Mouse (Mus musculus) right cerebral cortex, postnatal 36 days (tissue): ENCODE data around the gene Milr1.
"Not testable (repeated sequence)": the region's sequence is repeated elsewhere in the genome, so short reads cannot be mapped to it uniquely, and the experiment has no call there.

ENCODE experiments used
- DNase-seq, 2 experiments: peaks; one replicate each; pipeline ENCODE4 v3.0.0; 2022; ENCODE audit warnings: low spot score in 2 of 2, mixed read lengths in 1 of 2

The Milr1 gene

DNA sequence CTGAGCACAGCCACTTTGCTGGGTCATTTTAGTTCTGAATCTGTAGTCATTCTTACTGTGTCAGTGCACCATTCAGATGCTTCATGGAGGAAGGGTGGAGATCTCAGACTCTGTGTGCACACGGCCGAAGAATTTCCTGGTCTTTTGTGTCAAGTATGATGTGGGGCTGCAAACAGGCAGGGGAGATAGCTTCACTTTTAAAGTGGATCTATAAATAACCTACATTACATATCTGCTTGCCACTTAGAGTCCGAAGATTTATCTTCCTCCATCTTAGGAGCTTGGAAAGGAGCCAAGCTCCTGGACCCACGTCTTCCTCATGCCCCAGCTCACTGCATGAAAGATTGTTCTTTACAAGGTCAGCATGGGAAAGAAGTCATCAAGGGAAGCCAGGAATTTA lies 20.3 kb upstream of the Milr1 start:
- DNase-seq = no peak

DNA sequence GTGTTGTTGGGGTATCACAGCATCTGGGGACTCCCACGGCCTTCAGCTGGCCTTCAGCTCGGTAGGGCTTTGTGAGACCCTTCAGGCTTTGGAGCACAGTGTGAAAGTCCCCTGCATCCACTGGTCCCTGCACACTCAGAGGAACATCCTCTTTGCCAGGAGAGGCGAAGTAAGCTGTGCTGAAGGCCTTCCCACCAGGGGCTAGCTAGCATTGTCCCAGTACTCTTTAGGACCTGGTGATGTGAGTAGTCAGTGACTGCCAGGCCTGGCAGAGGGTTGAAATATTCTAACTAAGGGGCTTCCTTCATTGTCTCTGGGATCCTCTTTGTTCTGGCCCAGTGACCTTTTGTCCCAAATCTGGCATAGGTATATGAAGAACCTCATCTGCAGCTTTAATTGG lies 14.4 kb upstream of the Milr1 start:
- DNase-seq = no peak

DNA sequence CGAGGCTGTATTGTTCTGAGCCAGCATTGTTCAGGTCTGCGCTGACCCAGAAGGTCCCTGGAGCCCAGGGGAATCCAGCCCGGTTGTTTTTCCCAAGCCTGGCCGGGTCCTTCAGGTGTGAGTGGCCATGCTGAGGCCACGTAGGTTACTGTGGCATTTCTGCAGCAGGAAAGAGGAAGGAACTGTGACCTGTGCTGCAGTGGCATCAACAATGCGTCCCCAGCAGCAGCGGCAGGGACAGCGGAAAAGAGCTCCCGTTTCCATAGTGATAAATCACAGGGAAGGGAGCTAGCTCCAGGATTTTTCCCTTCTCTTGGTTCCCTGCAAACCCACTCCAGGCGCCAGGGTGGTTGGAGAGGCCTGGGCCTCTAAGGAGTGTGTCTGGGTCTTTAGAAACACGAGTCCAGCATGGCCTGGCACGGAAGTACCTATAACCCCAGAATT lies 13.8 kb upstream of the Milr1 start:
- no peak for DNase-seq

DNA sequence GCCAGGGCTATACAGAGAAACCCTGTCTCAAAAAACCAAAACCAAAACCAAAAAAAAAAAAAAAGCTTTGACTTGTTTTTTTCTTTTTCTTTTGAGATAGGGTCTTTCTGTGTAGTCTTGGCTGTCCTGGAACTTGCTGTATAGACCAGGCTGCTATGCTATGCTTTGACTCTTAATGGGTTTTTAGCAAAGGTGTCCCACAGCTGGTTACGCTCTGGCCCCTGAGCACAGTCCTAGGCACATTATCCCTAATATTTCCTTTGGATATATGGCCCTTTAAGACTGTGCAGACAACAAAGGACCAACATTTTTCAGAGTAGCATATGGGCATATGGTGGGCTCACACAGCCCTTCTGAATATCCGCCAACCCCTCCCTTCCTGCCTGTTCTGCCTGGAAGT lies 11.9 kb upstream of the Milr1 start:
- DNase-seq = no peak

DNA sequence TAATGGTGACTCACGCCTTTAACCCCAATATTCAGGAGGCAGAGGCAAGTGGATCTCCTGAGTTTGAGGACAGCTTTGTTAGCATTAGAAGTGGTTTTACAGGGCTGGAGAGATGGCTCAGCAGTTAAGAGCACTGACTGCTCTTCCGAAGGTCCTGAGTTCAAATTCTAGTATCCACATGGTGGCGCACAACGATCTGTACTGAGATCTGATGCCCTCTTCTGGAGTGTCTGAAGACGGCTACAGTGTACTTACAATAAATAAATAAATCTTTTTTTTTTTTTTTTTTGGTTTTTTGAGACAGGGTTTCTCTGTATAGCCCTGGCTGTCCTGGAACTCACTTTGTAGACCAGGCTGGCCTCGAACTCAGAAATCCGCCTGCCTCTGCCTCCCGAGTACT lies 10.3 kb upstream of the Milr1 start:
- not testable (repeated sequence) for DNase-seq

DNA sequence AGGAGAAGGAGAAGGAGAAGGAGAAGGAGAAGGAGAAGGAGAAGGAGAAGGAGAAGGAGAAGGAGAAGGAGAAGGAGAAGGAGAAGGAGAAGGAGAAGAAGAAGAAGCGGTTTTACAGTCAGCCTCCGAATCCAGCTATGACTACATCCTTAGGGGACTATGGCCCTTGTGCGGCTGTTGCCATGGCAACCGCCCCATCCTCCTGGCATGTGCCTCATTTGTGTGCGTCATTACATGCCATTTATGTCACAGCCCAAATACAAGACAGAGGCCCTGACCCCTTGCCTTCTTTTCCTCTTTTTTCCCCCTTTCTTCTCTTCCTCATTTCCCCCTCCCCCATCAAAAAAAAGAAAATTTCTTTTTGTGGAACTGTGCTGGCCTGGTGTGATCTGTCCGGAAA lies 9.8 kb upstream of the Milr1 start:
- DNase-seq = no peak

DNA sequence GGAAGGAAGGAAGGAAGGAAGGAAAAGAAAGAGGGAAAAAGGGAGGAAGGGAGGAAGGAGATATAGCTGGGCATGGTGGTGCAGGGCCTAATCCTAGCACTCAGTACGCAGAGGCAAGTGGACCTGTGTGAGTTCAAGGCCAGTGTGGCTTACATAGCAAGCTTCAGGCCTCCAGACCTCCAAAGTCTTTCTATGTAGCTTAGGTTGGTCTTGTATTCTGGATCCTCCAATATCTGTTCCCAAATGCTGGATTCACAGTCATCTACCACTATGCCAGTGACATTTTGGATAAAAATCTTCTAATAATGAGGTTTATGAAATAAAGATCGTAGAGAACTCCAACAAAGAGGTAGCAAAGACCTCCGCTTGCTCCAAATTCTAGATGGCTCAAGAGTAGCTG lies 9.2 kb upstream of the Milr1 start:
- DNase-seq = no peak

DNA sequence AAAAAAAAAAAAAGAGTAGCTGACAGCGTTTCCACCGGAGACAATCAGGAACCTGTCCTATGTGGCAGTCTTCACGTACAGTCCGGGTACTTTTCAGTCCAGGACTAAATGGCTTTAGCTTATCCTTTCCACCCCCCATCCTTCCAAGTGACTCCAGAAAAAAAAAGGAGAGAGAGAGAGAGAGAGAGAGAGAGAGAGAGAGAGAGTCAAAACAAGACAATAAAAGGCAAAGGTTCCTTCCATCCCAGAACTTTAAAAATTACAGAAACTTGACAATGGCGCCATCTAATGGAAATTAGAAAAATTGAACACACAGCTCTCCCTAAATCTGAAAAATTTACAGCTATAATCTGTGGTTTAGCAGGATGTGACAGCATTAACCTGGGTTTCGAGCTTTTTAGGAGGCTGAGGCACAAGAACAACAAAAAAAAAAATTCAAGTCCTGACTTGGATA lies 8.6 kb upstream of the Milr1 start:
- DNase-seq = no peak

DNA sequence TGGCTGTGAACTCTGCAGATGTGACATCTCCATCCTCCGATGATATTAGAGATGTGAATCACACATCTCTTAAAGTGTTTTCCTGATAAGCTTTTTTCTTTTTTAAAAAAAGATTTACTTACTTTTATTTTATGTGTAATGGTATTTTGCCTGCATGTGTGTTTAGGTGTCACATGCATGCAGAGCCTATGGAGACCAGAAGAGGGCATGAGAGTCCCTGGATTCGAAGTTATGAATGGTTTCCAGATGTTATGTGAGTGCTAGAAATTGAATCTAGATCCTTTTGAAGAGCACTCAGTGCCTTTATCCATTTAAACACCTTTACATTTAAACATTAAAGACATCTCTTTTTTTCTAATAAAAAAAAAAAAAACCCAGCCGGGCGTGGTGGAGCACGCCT lies 6.1 kb upstream of the Milr1 start:
- no peak for DNase-seq

DNA sequence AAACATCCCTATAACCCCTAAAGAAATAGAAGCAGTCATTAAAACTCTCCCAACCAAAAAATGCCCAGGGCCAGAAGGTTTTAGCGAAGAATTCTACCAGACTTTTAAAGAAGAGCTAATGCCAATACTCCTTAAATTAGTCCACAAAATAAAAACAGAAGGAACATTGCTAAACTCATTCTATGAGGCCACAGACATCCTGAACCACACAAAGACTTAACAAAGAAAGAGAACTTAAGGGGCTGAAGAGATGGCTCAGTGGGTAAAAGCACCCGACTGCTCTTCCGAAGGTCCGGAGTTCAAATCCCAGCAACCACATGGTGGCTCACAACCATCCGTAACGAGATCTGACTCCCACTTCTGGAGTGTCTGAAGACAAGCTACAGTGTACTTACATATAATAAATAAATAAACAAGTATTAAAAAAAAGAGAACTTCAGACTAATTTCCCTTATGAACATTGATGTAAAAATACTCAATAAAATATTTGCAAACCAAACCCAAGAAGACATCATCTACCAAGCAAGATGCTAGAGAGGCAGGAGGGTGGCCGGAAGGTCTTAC lies 1.4 kb upstream of the Milr1 start:
- DNase-seq = not testable (repeated sequence)

DNA sequence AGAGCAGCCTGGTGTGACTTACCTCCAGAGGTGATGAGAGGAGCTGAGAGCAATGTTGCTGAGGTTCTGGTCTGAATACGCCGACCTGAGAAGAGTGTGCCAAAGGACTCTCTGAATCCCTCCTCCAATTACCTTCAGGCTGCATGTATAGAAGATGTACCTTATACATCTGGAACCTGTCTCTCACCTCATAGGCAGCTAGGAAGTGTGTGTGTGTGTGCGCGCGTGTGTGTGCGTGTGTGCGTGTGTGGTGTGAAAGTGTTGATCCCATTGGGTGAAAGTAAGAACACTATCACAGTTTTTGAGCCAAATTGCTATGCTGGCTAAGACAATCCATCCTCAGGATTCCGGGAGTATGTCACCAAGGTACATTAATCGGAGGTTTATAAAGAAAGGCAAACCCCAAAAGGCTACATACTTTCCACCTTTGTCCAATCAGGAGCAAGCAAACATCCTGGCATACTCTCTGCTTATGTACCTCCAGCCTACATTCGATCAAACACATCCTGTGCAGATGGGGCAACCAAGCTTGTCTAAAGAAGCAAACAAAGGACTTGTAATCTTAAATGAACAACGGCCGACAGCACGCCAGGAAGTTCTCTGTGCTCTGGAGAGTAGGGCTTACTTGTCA lies 790 bp upstream of the Milr1 start, which contains the start of gene Pecam1:
Pecam1 (minus strand) TSS at position 508 of the 631 bp plus-strand sequence.
- DNase-seq = no peak

DNA sequence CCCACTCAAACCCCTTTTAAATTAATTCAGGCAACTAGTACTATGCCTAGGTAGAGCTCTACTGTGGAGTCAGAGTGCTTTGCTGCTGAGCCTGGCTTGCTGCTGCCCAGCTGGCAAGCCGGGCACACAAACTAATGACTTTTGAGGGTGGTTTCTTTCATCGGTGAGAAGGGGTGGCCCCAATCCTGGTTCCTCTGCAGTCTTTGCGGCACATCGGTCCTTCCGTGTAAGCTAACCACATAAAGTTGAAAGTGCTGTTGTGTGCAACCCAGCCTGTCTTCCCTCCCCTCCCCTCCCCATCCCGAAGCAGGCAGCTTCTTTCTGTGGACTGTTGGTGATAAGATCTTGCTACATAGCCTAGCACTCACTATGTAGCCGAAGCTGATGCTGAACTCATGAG lies 1.1 kb downstream of the Milr1 start:
- DNase-seq = no peak

DNA sequence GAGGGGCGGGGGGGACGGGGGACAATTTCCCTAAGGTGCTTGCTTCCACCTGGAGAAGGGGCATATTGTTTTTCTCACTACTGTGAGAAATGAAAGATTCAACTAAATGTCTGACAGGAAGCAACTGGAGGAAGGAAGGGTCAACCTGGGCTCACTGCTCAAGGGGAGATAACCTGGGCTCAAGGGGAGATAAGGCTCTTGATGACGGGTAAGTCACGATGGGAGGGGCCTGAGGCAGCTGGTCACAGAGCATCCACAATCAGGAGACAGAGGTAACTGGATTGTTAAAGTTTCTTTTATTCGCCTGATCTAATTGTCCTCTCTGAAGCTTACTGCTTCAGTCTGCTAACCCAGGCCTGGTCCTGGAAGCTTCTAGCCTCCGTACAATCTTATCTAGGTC lies 2.3 kb downstream of the Milr1 start:
- no peak for DNase-seq

DNA sequence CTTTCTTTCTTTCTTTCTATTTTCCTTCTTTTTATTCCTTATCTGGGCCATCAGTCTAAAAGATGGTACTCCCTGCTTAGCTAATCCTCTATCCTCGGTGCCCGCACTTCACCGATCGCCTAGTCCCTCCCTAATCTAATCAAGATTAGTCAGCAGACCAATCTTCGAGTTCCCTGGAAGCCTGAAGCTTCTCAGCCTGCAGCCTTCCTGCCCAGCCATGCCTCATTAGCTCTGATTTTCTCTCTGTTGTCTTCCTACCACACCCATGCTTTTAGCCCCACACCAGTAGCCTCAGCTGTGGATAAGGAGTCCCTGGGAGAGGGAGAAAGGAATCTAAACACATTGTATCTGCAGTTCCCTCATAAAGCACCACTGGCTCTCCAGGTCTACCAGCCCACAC lies 4.6 kb downstream of the Milr1 start:
- DNase-seq = no peak

DNA sequence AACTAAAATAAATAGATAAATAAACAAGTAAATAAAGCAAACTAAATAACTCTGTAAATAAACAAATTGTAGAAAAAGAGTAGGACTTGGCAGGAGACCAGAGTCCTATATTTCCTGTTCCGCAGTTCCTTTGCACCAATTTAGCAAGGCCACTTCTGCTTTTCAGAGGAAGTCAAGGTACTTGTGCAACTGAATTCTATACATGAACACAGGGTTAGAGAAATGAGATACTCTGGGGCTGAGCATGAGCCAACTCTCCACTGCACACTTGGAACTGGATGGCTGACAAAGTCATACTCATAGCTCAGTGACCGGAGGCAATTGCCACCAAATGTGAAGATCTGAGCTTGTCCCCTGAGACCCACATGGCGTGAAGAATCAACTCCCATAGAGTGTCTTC lies 8.0 kb downstream of the Milr1 start:
- DNase-seq = no peak

DNA sequence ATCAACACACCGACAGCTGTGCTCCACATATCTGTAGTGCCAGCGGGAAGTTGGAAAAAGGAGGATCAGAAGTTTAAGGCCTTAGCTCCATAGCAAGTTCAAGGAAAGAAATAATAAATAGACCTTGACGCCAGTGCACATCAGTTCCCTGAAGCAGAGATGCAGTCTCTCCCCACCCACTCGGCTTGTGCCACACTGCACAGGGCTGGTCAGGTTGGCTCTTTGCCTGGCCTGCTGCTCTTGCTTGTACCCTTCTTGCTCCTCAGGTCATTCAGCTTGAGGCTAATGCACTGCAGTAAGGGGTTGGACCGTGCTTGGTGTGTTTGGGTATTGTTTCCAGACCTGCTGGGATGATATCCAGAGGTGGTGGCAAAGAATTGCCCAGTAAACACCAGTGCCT lies 9.5 kb downstream of the Milr1 start:
- DNase-seq = no peak

DNA sequence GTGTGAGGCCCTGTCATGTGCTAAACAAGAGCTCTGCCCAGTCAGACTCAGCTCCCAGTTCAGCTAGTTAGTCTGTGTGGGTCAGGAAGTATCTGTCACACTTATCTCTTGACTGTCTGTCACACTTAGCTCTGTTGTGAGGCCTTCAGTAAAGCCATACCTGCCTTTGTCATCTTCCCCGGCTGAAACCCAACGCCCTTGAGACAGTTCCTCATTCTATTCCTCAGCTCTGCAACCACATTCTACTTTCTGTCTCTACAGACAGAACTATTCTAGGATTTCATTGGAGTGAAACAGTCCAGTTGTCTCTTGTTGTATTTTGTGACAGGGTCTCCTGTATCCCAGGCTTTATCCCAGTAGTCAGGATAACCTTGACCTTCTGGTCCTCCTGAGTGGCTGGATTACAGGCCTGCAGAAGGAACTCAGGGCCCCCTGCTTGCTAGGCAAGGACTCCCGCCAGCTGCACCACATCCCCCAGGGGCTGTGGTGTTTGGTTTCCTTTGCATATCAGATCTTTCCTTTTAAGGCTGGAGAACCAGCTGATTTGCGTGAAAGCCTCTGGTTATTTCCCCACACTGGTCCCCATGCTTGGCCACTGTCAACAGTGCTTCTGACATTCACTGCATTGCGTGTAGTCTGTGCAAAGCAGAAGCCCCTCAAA lies 11.2 kb downstream of the Milr1 start:
- DNase-seq = no peak

DNA sequence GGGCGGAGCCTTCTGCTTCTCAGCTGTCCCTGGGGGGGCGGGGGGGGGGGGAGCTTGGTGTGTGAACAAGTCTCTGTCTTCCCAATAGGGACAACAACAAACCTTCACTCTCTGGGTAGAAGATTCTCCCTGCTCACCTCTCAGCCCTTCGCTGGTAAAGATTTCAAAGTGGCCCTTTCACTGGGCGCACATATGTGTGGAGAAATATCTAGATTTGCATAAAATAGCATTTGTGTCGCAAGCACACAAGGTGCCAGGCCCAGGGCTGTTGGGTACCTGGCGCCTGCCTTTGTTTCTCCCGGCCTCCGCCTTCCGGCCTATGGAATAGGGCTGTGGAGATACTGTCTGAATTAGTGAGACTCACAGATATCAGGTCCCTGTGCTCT lies 11.8 kb downstream of the Milr1 start:
- no peak for DNase-seq

DNA sequence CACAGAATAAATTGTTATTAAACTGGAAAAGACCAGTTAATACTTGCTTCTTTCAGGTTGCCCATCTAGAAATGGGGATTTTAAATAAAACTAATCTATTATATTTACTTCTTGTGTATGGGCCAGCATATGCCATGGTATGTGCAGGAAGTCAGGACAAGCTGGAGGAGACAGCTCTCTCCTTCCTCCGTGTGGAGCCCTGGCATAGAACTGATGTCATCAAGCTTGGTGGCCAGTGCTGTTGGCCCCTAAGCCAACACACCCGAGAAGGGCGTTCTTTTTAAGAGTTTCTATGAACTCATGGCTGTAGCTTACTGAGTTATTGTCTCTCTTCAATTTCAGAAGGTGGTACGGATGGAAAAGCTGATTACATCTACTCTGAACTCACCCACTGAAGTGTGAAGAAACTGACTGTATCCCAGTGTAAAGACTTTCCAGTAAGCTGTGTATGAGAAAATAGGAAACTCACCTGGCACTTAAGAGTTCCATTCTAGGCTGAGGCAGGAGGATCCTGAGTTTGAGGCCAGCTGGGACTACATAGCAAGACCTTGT lies 15.7 kb downstream of the Milr1 start:
- no peak for DNase-seq

DNA sequence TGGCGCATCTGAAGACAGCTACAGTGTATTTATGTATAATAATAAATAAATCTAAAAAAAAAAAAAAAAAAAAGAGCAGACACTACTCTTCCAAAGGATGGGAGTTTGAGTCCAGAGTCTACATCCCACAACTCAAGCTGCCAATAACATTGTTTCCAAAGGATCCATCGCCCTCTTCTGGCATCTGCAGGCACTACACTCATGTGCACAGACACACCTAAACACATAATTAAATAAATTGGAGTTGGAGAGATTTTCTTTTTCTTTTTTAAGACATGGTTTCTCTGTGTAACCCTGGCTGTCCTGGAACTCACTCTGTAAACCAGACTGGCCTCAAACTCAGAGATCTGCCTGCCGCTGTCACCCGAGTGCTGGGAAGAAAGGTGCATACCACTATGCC lies 16.5 kb downstream of the Milr1 start:
- DNase-seq = no peak

DNA sequence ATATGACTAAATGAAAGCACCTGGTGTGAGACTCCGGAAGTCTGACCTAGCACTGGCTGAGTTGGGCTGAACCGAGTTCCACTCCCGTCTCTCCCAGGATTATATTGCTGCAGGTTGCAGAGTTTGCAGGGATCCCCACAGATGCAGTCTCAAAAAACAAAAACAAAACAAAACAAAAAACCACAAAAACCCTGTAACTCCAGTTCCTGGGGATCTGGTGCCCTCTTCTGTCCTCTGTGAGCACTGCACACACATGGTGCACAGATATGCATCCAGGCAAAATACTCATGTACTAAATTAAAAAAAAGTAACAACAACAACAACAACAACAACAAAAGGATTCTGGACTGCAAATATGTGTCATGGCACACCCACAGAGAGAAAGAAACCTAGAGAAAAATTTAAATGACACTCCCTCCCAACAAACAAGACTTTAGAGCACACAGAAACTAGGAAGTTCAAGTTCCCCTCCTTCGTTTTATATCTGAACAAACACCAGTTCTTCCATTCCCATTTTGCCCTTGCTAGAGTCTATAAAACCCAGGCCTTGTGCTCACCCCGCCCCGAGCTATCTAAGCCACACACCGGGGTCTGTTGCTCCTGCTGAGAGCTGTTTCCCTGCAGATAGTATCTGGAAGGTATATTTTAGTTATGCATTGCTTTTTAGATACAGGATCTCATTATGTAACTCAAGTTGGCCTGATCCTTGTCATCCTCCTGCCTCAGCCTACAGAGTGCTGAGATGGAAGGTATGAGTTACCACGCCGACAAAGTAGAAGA lies 19.4 kb downstream of the Milr1 start:
- DNase-seq = no peak

DNA sequence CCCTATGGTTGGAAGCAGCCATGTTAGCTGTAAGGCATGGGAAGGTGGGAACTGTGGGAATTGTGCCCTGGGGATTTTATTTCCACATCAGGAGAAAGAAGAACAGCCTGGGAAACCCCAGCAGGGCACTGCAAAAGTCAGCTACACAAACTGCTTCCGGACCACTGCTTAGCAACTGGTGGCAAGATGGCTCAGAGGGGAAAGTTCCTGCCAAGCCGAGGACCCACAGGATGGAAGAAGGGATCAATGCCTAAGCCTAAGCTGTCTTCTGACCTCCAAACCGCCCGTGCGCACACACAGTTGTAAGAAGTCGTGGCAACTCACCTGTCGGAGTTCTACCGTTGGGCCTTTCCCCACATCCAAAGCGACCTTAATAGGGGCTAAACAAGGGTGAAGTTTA lies 22.0 kb downstream of the Milr1 start:
- no peak for DNase-seq
